22 mouse cellular contexts compared by ENCODE assay signal in genomic region chr2:21254308-21254707, GRCm38 (mm10). TPM values are rescaled to one million over a fixed set of nuclear protein-coding genes. Genes with fewer than 3 reads are reported as not detected.
"Had no signal": no experiment of that assay in that cellular context is flagged by ENCODE, and none has a peak within 500 bp of the region (broad histone marks: within the 10 kb centered on the region; RNA-seq: fewer than 3 reads in every experiment).

No protein-coding gene starts in this region.

- DNase-seq: liver, postnatal 0 days; lung, adult 2 months; lung, postnatal 14 days; lung, postnatal 36 days; retina, postnatal 1 day; right cerebral cortex, adult 18-20 months; right cerebral cortex, postnatal 25 days; right cerebral cortex, postnatal 4 days; spleen, adult 18-20 months; thymus, adult 18-20 months; thymus, postnatal 14 days; thymus, postnatal 36 days had no signal

- H3K27ac ChIP-seq: liver, embryonic 15.5 days; lung, embryonic 15.5 days; macrophage; midbrain, embryonic 13.5 days; midbrain, embryonic 15.5 days; neural tube, embryonic 13.5 days; neural tube, embryonic 15.5 days had no signal

- H3K36me3 ChIP-seq: liver, embryonic 15.5 days; lung, embryonic 15.5 days; midbrain, embryonic 13.5 days; midbrain, embryonic 15.5 days; neural tube, embryonic 13.5 days; neural tube, embryonic 15.5 days had no signal

- H3K4me2 ChIP-seq: liver, embryonic 15.5 days; lung, embryonic 15.5 days; midbrain, embryonic 11.5 days; midbrain, embryonic 13.5 days; midbrain, embryonic 15.5 days; neural tube, embryonic 13.5 days; neural tube, embryonic 15.5 days had no signal

- H3K4me1 ChIP-seq: liver, embryonic 15.5 days; midbrain, embryonic 13.5 days; midbrain, embryonic 15.5 days; neural tube, embryonic 13.5 days; neural tube, embryonic 15.5 days had no signal

- H3K4me3 ChIP-seq: liver, embryonic 15.5 days; lung, embryonic 15.5 days; midbrain, embryonic 13.5 days; midbrain, embryonic 15.5 days; neural tube, embryonic 13.5 days; neural tube, embryonic 15.5 days had no signal

- H3K27me3 ChIP-seq: liver, embryonic 15.5 days; lung, embryonic 15.5 days; midbrain, embryonic 13.5 days; midbrain, embryonic 15.5 days; neural tube, embryonic 13.5 days; neural tube, embryonic 15.5 days had no signal

- H3K9me3 ChIP-seq: liver, embryonic 15.5 days; lung, embryonic 15.5 days; midbrain, embryonic 13.5 days; midbrain, embryonic 15.5 days; neural tube, embryonic 13.5 days; neural tube, embryonic 15.5 days had no signal

- H3K9ac ChIP-seq: liver, embryonic 15.5 days; liver, postnatal 0 days; lung, embryonic 15.5 days; midbrain, embryonic 13.5 days; midbrain, embryonic 15.5 days; neural tube, embryonic 13.5 days; neural tube, embryonic 15.5 days had no signal

- ATAC-seq: liver, postnatal 0 days; lung, postnatal 0 days; midbrain, embryonic 13.5 days; midbrain, embryonic 15.5 days had no signal

RNA-seq across cellular contexts. Expression of gene Enkur, which starts 49.1 kb away (rescaled TPM):
- total RNA-seq: megakaryocyte, adult 5-6 weeks had no signal
- polyA plus RNA-seq: liver, embryonic 15.5 days; macrophage had no signal
